24 mouse cellular contexts compared by ENCODE assay signal in the genomic region with DNA sequence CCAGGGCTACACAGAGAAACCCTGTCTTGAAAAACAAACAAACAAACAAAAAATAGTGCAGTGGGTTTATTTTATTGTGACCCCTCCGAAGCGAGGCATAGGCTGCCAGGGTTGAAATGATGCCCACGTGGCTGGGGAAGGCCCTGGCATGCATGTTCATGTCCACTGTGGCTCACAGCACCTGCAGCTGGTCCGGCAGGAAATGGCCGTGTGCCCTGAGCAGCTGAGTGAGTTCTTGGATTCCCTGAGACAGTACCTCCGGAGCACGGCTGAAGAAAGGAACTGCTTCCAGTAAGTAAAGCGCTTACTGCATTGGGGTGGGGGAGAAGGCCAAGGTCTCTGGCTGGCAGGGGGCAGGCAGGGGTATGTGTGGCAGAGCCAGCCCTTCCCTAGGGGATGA. TPM values are rescaled to one million over a fixed set of nuclear protein-coding genes. Genes with fewer than 3 reads are reported as not detected.
A peak's percentile ranks its signal among the peaks of the same experiment; 100 is the strongest.
DNase-seq lines count a peak whose midpoint lies in the region; TF ChIP-seq lines count a peak whose summit lies in the region.
"Had no signal": no experiment of that assay in that cellular context is flagged by ENCODE, and none has a peak within 500 bp of the region (broad histone marks: within the 10 kb centered on the region; RNA-seq: fewer than 3 reads in every experiment).

No protein-coding gene starts in this region.

- TF ChIP-seq POLR2A in myocyte (IDR thresholded peaks at IDR 0.05; ENCODE audit: insufficient read length, low read depth): no peak
- TF ChIP-seq POLR2A in thymus, adult 2 months (IDR thresholded peaks at IDR 0.05; ENCODE audit: control insufficient read depth, extremely low read depth, insufficient read depth, low read length, poor library complexity): no peak

- H3K4me2 ChIP-seq in myocyte (ENCODE audit: low read depth): no peak overlapping the region
- H3K4me2 ChIP-seq: embryonic facial prominence, embryonic 13.5 days; embryonic facial prominence, embryonic 15.5 days; forebrain, embryonic 12.5 days had no signal

- 91% methylated on average over 8 of the region's 8 CpGs for WGBS in thymus, adult 2 months

- TF ChIP-seq CTCF in gastrocnemius, adult 2 months (IDR thresholded peaks at IDR 0.05): no peak
- no peak for TF ChIP-seq CTCF in thymus, adult 2 months (IDR thresholded peaks at IDR 0.05; ENCODE audit: borderline replicate concordance, control insufficient read depth, extremely low read depth, insufficient read depth, low read length, poor library complexity)

- no peak overlapping the region for H3K4me3 ChIP-seq in gastrocnemius, adult 2 months
- no peak overlapping the region for H3K4me3 ChIP-seq in myocyte
- no peak overlapping the region for H3K4me3 ChIP-seq in thymus, adult 2 months (ENCODE audit: control insufficient read depth, insufficient read depth, low read length)
- H3K4me3 ChIP-seq: embryonic facial prominence, embryonic 13.5 days; embryonic facial prominence, embryonic 15.5 days; erythroblast, embryonic 14.5 days; forebrain, embryonic 10.5 days; forebrain, embryonic 12.5 days had no signal

- intact Hi-C loops in gastrocnemius, adult 2 months (cut with DNase I): no loop called here
- intact Hi-C loops in gastrocnemius, postnatal 36 days (cut with DNase I): no loop called here
- intact Hi-C loops in left cerebral cortex, postnatal 4 days (cut with DNase I): no loop called here

- no peak overlapping the region for H3ac ChIP-seq in myocyte (ENCODE audit: control insufficient read depth, insufficient read length)

- H3K79me2 ChIP-seq in myocyte (ENCODE audit: control insufficient read depth, insufficient read depth): no peaks in the 10 kb centered on the region

- peaks cover 16% of the 10 kb centered on the region for H3K4me1 ChIP-seq in thymus, adult 2 months (replicated peaks; ENCODE audit: control insufficient read depth, insufficient read depth, low read length)

- H3K36me3 ChIP-seq in myocyte (ENCODE audit: control insufficient read depth, insufficient read depth): no peaks in the 10 kb centered on the region
- no peaks in the 10 kb centered on the region for H3K36me3 ChIP-seq in thymus, adult 2 months (ENCODE audit: control insufficient read depth, insufficient read depth, low read length)
- H3K36me3 ChIP-seq: embryonic facial prominence, embryonic 13.5 days; embryonic facial prominence, embryonic 15.5 days; forebrain, embryonic 12.5 days had no signal

- DNase-seq in gastrocnemius, adult 2 months: peak; percentile 44
- no peak for DNase-seq in gastrocnemius, postnatal 36 days
- DNase-seq in left cerebral cortex, postnatal 4 days: peak; percentile 40
- DNase-seq in left cerebral cortex, adult 18-20 months (ENCODE audit: low spot score in 2 of 2): no peak
- no peak for DNase-seq in thymus, adult 2 months
- DNase-seq: adrenal gland, adult 2 months; adrenal gland, postnatal 10 days; adrenal gland, postnatal 25 days; cerebellum, adult 11 months; cerebellum, adult 18-20 months; cerebellum, adult 9-10 months; cerebellum, postnatal 36 days; embryo, embryonic 11 days had no signal

- no peak overlapping the region for H3K27ac ChIP-seq in gastrocnemius, adult 2 months
- no peak overlapping the region for H3K27ac ChIP-seq in thymus, adult 2 months (ENCODE audit: control insufficient read depth, insufficient read depth, low read length)
- H3K27ac ChIP-seq: embryonic facial prominence, embryonic 13.5 days; embryonic facial prominence, embryonic 15.5 days; forebrain, embryonic 10.5 days; forebrain, embryonic 12.5 days had no signal

- peaks cover 99% of the 10 kb centered on the region for H3K27me3 ChIP-seq in myocyte (ENCODE audit: control insufficient read depth, insufficient read depth, insufficient read length)
- no peaks in the 10 kb centered on the region; the same call in 1 of the 2 replicates for H3K27me3 ChIP-seq in thymus, adult 2 months (ENCODE audit: control insufficient read depth, insufficient read depth, low read length)

TF ChIP-seq in myocyte, 11 proteins besides CTCF, POLR2A, EP300 and RAD21:
- TF ChIP-seq MYOG (IDR thresholded peaks at IDR 0.05; ENCODE audit: control insufficient read depth in 1 of 3, insufficient read depth in 1 of 3, insufficient read length in 2 of 3, low read depth in 2 of 3): peak in 2 of 3 experiments; percentile 20 to 63
- TF ChIP-seq MYOD1 (IDR thresholded peaks at IDR 0.05; ENCODE audit: control insufficient read depth in 1 of 3, insufficient read length in 2 of 3, low read depth in 2 of 3): peak in 1 of 3 experiments; percentile 22
- no peak for TF ChIP-seq SRF (IDR thresholded peaks at IDR 0.05; ENCODE audit: control insufficient read depth, insufficient read length, low read depth)

RNA-seq across cellular contexts. Expression of a gene that starts 21.6 kb away (rescaled TPM):
- not detected for total RNA-seq in gastrocnemius, adult 2 months (2021)
- under 1 TPM in 1 of 2 experiments, not detected in 1; 0.52 TPM for total RNA-seq in gastrocnemius, postnatal 36 days (2021)
- total RNA-seq in left cerebral cortex, postnatal 4 days (2021): 10 to 100 TPM; 35.9 to 48.5 TPM
- total RNA-seq in left cerebral cortex, adult 18-20 months (2021): 10 to 100 TPM; 72.8 to 99.1 TPM
- not detected for polyA plus RNA-seq in myocyte (2012; fragmentation: generic; extraction: Trizol)
- 0.06 and 0.12 TPM in 2 replicates for polyA plus RNA-seq in thymus, adult 2 months (2012; rRNA removed)
- total RNA-seq: common myeloid progenitor, adult 5-6 weeks; MEL had no signal
- polyA plus RNA-seq: C2C12; erythroblast, embryonic 14.5 days had no signal

RNA-seq across cellular contexts. Expression of a gene that starts 33.4 kb away (rescaled TPM):
- total RNA-seq in gastrocnemius, adult 2 months (2021): not detected
- total RNA-seq in gastrocnemius, postnatal 36 days (2021): not detected
- total RNA-seq in left cerebral cortex, postnatal 4 days (2021): not detected
- total RNA-seq in left cerebral cortex, adult 18-20 months (2021): under 1 TPM; 0.26 to 0.93 TPM
- polyA plus RNA-seq in myocyte (2012; fragmentation: generic; extraction: Trizol): not detected
- polyA plus RNA-seq in thymus, adult 2 months (2012; rRNA removed): 0.27 and 0.51 TPM in 2 replicates
- total RNA-seq: adrenal gland, adult 2 months; adrenal gland, postnatal 10 days; adrenal gland, postnatal 25 days; common myeloid progenitor, adult 5-6 weeks; MEL had no signal
- polyA plus RNA-seq: C2C12; erythroblast, embryonic 14.5 days; forebrain, embryonic 14.5 days; forebrain, embryonic 16.5 days had no signal

RNA-seq across cellular contexts. Expression of a gene that starts 34.2 kb away (rescaled TPM):
- total RNA-seq in gastrocnemius, adult 2 months (2021): 10 to 100 TPM in 1 of 2 experiments, 1 to 10 TPM in 1; 9.3 to 19.7 TPM
- total RNA-seq in gastrocnemius, postnatal 36 days (2021): 10 to 100 TPM; 15.1 to 17.3 TPM
- under 1 TPM in 1 of 2 experiments, not detected in 1; 0.30 TPM for total RNA-seq in left cerebral cortex, postnatal 4 days (2021)
- total RNA-seq in left cerebral cortex, adult 18-20 months (2021): under 1 TPM; 0.45 to 0.72 TPM
- polyA plus RNA-seq in myocyte (2012; fragmentation: generic; extraction: Trizol): 14.3 TPM
- 7.7 and 7.8 TPM in 2 replicates for polyA plus RNA-seq in thymus, adult 2 months (2012; rRNA removed)
- total RNA-seq: common myeloid progenitor, adult 5-6 weeks had no signal

Comparison
In these comparisons a context has a peak if more than half of its experiments do, and no peak if none do; other contexts are left out.
1. DNase-seq: peak in gastrocnemius, adult 2 months (single experiment) and left cerebral cortex, postnatal 4 days (single experiment); none in gastrocnemius, postnatal 36 days (0 of 2), left cerebral cortex, adult 18-20 months (0 of 2) and thymus, adult 2 months (single experiment).
2. RNA of a gene that starts 21.6 kb away (total RNA-seq): 72.8 to 99.1 TPM in left cerebral cortex, adult 18-20 months and 35.9 to 48.5 TPM in left cerebral cortex, postnatal 4 days; 0.52 TPM in gastrocnemius, postnatal 36 days and not detected in gastrocnemius, adult 2 months; every median in the first group is over 10 times any median in the second.
3. RNA of a gene that starts 34.2 kb away (total RNA-seq): 9.3 to 19.7 TPM in gastrocnemius, adult 2 months and 15.1 to 17.3 TPM in gastrocnemius, postnatal 36 days; 0.45 to 0.72 TPM in left cerebral cortex, adult 18-20 months and 0.30 TPM in left cerebral cortex, postnatal 4 days; every median in the first group is over 4 times any median in the second.